In the genomic region with DNA sequence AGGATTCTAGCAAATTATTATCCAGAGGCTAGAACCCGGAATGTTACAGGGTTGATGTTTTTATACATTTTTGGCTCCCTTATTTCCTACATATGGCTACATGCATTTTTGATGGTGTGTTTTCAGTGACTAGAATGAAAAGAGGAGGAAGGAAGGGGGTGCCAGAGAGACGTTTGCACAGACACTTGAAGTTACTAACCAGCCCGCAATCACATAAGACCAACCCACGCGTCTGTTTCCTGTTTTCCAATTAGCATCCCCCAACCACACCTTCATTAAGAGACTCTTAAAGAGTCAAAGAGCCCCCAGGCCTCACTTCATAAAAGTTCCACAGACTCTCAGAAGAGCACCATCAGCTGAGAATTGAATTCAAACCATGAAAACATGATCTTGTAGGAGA, we compare ENCODE assay signal across 24 mouse cellular contexts. TPM values are rescaled to one million over a fixed set of nuclear protein-coding genes. Genes with fewer than 3 reads are reported as not detected.
DNase-seq lines count a peak whose midpoint lies in the region; ATAC-seq lines count a peak whose summit lies in the region.
"Had no signal": no experiment of that assay in that cellular context is flagged by ENCODE, and none has a peak within 500 bp of the region (broad histone marks: within the 10 kb centered on the region; RNA-seq: fewer than 3 reads in every experiment).

No protein-coding gene starts in this region.

- peak; percentile 69 for ATAC-seq in activated CD4-positive, CD25-positive, alpha-beta regulatory T cell, adult 4 months
- peak; percentile 37; the same call in 1 of the 2 replicates for ATAC-seq in granulocyte monocyte progenitor cell, adult 5-6 weeks (replicated peaks; ENCODE audit: poor library complexity, severe bottlenecking)
- 0 out of 2 replicates have a peak, but pooled peaks have one; percentile 26 for ATAC-seq in megakaryocyte progenitor cell, adult 5-6 weeks (replicated peaks; ENCODE audit: poor library complexity)
- ATAC-seq: forebrain, embryonic 15.5 days; hindbrain, embryonic 16.5 days; intestine, postnatal 0 days had no signal

- peak; percentile 59 for DNase-seq in CD4-positive, CD25-positive, alpha-beta regulatory T cell, adult 2 months (ENCODE audit: low read depth, low spot score)
- no peak for DNase-seq in cerebellum, adult 11-12 months
- no peak for DNase-seq in urinary bladder, adult 2 months (ENCODE audit: low spot score)
- no peak for DNase-seq in layer of hippocampus, adult 11-12 months (ENCODE audit: low spot score)
- DNase-seq in cerebellum, postnatal 14 days: no peak
- DNase-seq: adrenal gland, postnatal 10 days; adrenal gland, postnatal 36 days; B cell, adult 2 months; cerebellum, adult 2 months; cerebellum, adult 9-11 months; gastrocnemius, postnatal 10 days; gastrocnemius, postnatal 36 days; heart, adult 11 months; heart, postnatal 10 days; heart, postnatal 36 days; kidney, adult 2 months had no signal

RNA-seq across cellular contexts. Expression of a gene that starts 31.7 kb away (rescaled TPM):
- 1 to 10 TPM; 2.6 to 3.7 TPM for polyA plus RNA-seq in activated CD4-positive, CD25-positive, alpha-beta regulatory T cell, adult 4 months (2017; shearing (Covaris generic))
- 1.2 TPM in 2 replicates for total RNA-seq in granulocyte monocyte progenitor cell, adult 5-6 weeks (2014; fragmentation: Nextera tagmentation)
- total RNA-seq in granulocyte monocyte progenitor cell, adult 5-6 weeks (2017): 0.46 and 0.82 TPM in 2 replicates
- total RNA-seq in megakaryocyte progenitor cell, adult 5-6 weeks (2015): 0.07 and 0.22 TPM in 2 replicates
- 0.74 and 0.83 TPM in 2 replicates for total RNA-seq in megakaryocyte progenitor cell, adult 5-6 weeks (2017)
- 1.1 and 1.5 TPM in 2 replicates for polyA plus RNA-seq in urinary bladder, adult 2 months (2012; rRNA removed)
- total RNA-seq: gastrocnemius, postnatal 36 days; heart, postnatal 36 days had no signal
- polyA plus RNA-seq: G1E had no signal

RNA-seq across cellular contexts. Expression of a gene that starts 41.6 kb away (rescaled TPM):
- 10 to 100 TPM in 1 of 2 experiments, 1 to 10 TPM in 1; 2.2 to 15.6 TPM for polyA plus RNA-seq in activated CD4-positive, CD25-positive, alpha-beta regulatory T cell, adult 4 months (2017; shearing (Covaris generic))
- 1.9 TPM in 1 of 2 replicates, not detected in the other for total RNA-seq in granulocyte monocyte progenitor cell, adult 5-6 weeks (2014; fragmentation: Nextera tagmentation)
- total RNA-seq in granulocyte monocyte progenitor cell, adult 5-6 weeks (2017): 30.0 and 112 TPM in 2 replicates
- total RNA-seq in megakaryocyte progenitor cell, adult 5-6 weeks (2015): 2.4 TPM in 1 of 2 replicates, not detected in the other
- 129 and 175 TPM in 2 replicates for total RNA-seq in megakaryocyte progenitor cell, adult 5-6 weeks (2017)
- polyA plus RNA-seq in urinary bladder, adult 2 months (2012; rRNA removed): not detected in 2 replicates
- total RNA-seq: adrenal gland, adult 18-20 months; adrenal gland, postnatal 10 days; adrenal gland, postnatal 36 days; gastrocnemius, postnatal 10 days; gastrocnemius, postnatal 36 days had no signal
- polyA plus RNA-seq: cerebellum, adult 2 months; forebrain, embryonic 15.5 days; G1E; kidney, adult 2 months had no signal

RNA-seq across cellular contexts. Expression of a gene that starts 48.5 kb away (rescaled TPM):
- 10 to 100 TPM; 23.4 to 26.6 TPM for polyA plus RNA-seq in activated CD4-positive, CD25-positive, alpha-beta regulatory T cell, adult 4 months (2017; shearing (Covaris generic))
- 39.9 and 96.1 TPM in 2 replicates for total RNA-seq in granulocyte monocyte progenitor cell, adult 5-6 weeks (2014; fragmentation: Nextera tagmentation)
- total RNA-seq in granulocyte monocyte progenitor cell, adult 5-6 weeks (2017): 48.0 and 62.4 TPM in 2 replicates
- total RNA-seq in megakaryocyte progenitor cell, adult 5-6 weeks (2015): 99.4 and 104 TPM in 2 replicates
- total RNA-seq in megakaryocyte progenitor cell, adult 5-6 weeks (2017): 44.3 and 63.7 TPM in 2 replicates
- 88.1 and 111 TPM in 2 replicates for polyA plus RNA-seq in urinary bladder, adult 2 months (2012; rRNA removed)

RNA-seq across cellular contexts. Expression of a gene that starts 59.9 kb away (rescaled TPM):
- polyA plus RNA-seq in activated CD4-positive, CD25-positive, alpha-beta regulatory T cell, adult 4 months (2017; shearing (Covaris generic)): under 1 TPM; 0.12 to 0.84 TPM
- total RNA-seq in granulocyte monocyte progenitor cell, adult 5-6 weeks (2014; fragmentation: Nextera tagmentation): 1.2 and 4.4 TPM in 2 replicates
- total RNA-seq in granulocyte monocyte progenitor cell, adult 5-6 weeks (2017): 1.1 and 1.4 TPM in 2 replicates
- total RNA-seq in megakaryocyte progenitor cell, adult 5-6 weeks (2015): 1.9 and 2.3 TPM in 2 replicates
- 1.7 and 2.3 TPM in 2 replicates for total RNA-seq in megakaryocyte progenitor cell, adult 5-6 weeks (2017)
- 3.9 and 4.0 TPM in 2 replicates for polyA plus RNA-seq in urinary bladder, adult 2 months (2012; rRNA removed)
